Mouse (Mus musculus): ENCODE results near the gene Tollip.
"Not testable (repeated sequence)": the region's sequence is repeated elsewhere in the genome, so short reads cannot be mapped to it uniquely, and the experiment has no call there.

Tollip gene

DNA sequence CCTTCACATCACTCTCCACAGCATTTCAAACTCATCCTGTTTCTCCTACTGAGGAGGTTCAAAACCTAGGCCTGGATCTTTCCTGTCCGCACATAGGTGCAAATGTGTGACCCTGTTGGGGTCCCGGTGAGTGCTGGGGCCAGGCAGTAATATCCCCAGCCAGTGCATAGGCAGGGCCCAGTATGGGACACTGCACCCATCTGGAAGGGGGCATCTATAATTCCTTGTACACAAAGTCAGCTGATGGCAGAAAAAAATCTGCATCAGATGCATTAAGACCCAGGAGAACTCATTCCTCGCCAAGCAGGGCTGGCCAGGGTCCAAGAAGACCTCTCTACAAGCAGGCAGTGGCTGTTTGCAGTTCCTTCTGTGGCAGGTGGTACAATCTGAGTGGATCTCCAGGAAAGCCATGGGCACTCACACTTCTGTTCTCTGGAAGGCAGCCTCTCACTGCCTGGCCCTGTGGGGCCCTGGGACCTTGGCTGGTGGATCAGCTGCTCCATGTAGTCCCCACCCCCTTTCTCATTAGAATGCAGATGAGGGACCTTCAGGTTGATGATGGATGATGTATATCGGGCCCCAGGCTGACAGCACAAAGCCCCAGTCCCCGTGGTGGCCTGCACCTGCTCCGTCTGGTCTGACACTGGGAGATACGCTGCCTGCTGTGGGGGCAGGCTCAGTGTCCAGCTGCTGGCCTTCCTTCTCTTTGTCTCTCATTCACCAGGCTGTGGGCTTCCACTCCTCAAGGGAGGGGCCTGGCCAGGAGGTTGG is 16.0 kb upstream of the Tollip start:
- DNase-seq (ENCODE audit: low spot score in 2 of 2): no peak

DNA sequence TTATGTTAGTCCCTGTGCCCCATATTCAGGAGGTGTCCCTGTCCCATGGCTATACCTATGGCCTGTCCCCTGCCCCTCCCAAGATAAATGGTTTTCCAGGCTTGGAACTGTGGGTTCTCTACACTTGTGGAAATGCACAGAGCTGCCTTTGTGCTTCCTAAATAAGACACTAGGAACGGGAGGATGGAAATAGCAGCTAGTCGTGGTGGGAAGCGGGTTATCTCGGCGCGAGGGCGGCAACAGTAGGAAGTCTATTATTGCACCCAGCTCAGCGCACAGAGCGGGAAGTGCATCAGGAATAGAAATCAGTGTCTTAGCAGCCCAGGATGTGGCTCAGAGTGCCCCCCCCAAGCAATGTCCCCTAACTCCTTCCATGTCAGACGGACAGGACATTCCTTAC is 10.3 kb upstream of the Tollip start:
- DNase-seq (ENCODE audit: low spot score in 2 of 2): peak; percentile 71 to 87

DNA sequence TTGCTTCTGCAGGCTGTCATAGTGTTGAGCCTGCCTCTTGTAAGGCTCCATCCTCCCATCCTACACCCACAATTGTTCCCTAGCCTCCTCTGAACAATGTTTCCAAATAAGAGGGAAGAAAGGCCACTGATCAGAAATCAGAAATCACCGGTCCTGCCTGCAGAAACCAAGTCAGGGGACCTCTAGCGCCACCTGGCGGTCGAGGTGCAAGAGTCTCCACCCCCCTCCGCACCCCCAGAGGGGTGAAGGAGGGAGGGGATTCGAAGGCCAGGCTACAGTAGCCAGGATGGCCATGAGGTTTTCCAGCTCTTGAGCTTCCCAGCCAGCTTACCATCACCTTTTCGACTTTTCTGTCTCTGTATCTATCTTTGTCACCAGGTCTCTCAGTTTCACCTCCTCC is 6.6 kb upstream of the Tollip start:
- DNase-seq (ENCODE audit: low spot score in 2 of 2): peak; percentile 66 to 73

DNA sequence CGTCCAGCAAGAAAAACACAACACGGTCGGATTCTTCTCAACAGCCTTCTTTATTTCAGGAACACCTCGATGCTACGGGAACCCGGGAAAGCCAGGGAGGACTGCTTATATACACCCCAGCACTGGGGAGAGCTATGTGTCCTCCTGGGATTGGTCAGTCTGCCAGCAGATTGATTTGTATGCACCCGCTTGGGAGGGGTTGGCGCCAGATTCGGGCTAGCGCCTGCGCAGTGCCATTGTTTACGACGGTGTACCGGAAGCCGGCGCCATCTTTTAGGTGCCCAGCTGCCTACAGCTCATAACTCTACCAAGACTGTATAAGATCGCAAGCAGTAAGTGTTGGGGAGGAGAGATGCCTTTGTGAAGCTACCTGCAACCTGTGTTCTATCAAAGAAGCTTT is 5.8 kb upstream of the Tollip start:
- not testable (repeated sequence) for DNase-seq (ENCODE audit: low spot score in 2 of 2)

DNA sequence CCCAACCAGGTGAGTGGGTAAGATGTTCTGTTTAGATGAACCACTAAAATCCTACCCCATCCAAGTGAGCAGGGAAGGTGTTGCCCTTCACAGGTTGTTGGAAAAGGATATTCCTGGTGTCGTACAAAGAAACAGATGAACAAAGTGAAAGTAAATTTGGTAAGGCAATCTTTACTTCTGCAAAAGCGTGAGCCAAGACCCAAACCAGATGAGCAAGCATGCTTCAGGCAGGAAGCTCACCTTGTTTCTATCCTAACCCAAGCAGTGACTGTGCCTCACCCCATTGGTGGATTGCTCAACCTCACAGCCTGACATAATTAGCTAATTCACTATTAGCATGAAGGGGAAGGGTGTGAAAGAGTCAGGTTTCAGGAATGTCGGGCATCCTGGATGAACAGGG is 7.0 kb downstream of the Tollip start:
- no peak for DNase-seq (ENCODE audit: low spot score in 2 of 2)

DNA sequence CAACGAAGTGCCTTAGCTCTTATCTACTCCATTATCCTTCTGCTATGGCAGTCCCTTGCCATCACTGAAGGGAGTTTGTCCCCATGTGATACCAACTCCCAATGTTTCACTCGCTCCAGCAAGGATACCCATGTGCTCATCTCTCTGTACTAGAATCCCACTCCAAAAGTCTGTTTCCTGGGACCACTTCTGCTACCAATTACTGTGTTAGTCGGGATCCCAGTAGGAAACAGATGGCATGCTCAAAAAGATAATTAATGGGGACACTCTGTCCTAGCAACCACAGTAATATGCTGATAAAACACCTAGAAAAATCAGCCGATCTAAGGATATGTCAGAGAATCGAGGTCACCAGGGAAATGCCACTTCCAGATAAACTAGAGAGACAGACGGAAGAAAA is 9.7 kb downstream of the Tollip start:
- no peak for DNase-seq (ENCODE audit: low spot score in 2 of 2)

DNA sequence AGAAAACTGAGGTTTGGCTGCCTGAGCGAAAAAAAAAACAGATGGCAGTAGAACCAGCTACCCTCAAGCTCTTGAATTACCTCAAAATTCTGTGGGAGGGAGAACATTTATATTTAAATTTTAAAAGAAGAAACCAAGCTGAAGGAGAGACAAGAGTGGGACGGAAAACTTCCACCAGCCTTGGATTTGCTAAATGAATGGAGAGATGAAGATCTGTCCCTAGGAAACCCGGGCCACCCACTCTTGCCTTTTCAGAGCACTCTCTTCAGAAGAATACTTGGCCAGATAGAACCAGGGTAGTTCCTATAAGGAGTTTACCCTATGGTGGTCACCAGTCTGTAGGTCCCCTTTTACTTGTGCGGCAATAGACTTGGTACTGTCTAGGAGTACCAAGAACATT is 15.5 kb downstream of the Tollip start:
- peak; percentile 55 to 76 for DNase-seq (ENCODE audit: low spot score in 2 of 2)

DNA sequence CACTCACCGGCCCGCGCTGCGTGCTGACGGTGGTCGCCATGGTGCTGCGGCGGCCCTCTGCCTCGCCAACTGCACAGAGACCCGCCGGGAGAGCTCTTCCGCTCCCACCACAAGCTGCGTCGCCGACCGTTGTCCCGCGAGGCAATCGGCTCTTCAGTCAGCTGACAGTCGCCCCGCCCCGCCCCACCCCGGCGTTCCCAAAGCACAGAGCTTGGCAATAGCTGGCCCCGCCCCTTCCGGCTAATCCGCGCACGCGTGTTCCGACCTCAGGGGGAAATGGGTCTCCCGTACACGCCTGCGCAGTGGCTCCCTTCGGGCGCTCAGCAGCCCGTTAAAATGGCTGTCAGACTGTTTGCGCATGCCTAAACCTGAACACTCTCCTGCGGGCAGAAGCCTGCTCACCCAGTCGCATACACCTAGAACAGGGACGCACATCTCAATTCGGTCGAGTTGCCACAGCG is 16.0 kb downstream of the Tollip start:
- peak; percentile 98 to 99 for DNase-seq (ENCODE audit: low spot score in 2 of 2)

DNA sequence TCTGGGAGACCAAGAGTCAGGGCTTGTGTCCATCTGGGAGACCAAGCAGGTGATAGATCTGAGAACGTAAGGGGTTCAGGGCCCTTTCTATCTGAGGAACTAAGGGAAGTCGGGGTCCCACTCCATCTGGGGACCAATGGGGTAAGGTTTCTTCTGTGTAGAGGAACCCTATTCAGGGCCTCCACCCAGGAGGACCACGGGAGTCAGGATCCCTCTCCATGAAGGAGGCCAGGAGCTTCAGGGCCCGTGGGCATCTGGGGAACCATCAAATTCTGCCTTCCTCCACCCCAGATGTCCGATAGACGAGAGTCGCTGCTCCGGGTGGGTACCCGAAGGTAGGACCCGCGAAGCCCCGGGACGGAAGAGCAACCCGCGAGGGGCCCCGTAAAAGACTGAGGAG is 16.5 kb downstream of the Tollip start:
- no peak for DNase-seq (ENCODE audit: low spot score in 2 of 2)

DNA sequence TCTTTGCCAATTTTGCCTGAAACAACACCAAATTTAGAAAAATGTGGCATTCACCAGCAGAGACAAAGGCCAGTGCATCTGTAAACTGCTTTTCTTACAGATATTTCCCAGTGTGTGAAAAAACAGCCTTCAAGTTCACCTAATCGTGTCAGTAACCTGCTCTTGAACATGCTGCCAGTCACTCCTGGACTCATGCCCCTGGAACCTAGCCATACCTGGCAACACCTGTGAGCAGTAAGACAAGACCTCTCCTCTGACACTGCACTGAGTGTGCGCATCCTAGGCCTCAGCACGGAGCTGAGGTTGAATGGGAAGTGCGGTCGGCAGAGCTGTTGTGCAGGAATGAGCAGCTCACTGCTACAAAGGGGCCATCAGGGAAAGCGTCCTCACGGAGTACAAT is 26.2 kb downstream of the Tollip start:
- DNase-seq (ENCODE audit: low spot score in 2 of 2): no peak

DNA sequence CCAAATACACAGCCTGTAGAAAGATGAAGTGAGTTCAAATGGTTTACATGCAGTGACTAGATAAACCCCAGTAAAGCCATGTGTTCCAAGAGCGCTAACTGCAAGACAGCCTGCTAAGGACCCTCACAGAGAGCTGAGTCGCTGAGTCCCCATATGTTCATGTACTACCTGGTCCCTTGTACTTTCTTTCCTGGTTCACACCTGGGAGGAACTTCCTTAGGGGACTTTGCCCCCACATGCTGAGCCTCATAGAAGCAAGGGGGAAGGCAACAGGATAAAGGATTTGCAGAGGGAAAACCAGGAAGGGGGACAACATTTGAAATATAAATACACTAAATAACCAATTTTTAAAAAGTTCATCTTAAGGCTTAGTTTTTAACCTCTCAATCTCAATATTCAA is 39.5 kb downstream of the Tollip start:
- no peak for DNase-seq (ENCODE audit: low spot score in 2 of 2)

DNA sequence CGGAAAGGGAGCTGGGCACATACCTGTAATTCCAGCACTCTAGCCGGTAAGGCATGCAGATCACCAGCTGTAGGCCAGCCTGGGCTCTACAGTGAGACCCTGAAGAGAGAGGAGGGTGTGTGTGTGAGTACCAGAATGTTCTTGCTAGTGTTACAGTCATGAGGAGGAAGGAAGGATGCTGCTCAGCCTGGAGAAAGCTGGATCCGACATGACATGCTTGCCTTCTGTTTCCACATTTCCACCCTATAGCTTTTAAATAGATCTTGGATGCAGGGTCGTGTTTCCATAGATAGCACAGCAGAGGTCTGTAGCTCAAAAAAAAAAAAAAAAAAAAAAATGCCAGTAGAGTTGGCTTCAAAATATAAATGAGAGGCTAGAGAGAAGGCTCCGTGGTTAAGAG is 43.4 kb downstream of the Tollip start:
- peak; percentile 6 to 25 for DNase-seq (ENCODE audit: low spot score in 2 of 2)

DNA sequence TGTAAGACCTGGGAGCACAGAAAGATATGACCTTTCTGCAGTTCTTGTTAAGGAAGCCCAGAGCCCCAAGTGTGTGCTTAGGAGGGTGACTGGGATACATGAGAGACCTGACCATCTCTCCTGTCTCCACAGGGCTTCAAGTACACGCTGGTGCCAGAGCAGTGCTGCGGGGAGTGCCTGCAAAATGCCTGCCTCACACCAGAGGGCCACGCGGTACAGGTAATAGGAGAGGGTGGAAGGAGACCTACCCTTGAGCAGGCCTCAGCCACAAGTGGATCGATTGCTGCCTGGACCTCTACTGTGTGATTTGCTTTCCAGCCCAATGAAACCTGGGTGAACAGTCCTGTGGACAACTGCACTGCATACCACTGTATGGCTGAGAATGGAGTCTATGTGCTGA is 47.8 kb downstream of the Tollip start:
- DNase-seq (ENCODE audit: low spot score in 2 of 2): no peak

DNA sequence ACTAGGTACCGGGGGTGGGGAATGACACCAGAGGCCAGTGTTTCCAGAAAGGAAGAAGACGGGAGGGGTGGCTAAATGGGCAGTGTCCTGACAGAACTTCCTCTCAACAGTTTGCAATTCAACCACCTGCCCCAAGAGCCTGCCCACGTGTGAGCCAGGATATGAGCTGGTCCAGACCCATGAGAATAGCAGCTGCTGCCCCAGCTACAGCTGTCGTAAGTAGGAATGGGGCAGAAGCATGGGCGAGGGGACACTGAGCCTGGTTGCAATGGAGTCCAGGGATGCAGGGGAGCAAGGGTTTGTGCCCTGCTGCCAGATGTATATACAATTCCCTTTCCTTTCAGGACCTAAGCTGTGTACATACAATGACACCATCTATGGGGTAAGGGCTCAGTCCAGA is 48.7 kb downstream of the Tollip start:
- DNase-seq (ENCODE audit: low spot score in 2 of 2): no peak

DNA sequence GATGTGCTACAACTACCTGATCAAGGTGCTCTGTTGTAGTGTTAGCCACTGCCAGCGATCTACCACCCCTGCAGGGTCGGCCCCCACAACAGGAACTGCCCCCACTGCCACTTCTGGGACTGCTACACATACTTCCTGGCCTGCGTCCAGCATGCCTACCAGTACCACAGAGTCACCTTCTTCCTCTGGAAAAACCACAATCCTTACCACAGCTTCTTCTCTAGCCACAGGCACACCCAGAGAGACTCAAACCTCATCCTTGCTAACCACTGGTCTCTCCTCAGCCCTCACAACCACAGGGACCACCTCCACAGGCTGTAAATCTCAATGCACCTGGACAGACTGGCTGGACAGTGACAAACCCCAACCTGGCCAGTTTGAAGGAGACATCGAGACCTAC is 57.3 kb downstream of the Tollip start:
- no peak for DNase-seq (ENCODE audit: low spot score in 2 of 2)

DNA sequence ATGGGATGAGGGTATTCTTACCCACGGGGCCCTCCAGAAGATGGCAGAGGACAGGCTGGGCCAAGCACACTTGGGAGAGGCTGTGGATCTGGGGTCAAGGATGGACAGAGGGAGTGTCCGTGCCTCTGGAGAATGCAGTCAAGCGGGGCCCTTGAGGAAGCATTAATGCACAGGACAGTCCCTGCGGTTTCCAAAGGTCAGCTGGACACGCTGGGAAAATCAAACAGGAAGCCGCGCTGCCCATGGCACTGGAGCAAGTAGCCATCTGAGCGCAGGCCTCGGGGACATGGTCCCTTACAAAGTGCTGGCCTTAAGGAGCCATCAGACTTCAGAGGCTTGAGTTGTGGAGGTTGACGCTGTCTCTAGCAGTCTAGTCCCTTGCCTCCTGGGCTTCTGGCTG is 78.0 kb downstream of the Tollip start:
- DNase-seq (ENCODE audit: low spot score in 2 of 2): no peak

DNA sequence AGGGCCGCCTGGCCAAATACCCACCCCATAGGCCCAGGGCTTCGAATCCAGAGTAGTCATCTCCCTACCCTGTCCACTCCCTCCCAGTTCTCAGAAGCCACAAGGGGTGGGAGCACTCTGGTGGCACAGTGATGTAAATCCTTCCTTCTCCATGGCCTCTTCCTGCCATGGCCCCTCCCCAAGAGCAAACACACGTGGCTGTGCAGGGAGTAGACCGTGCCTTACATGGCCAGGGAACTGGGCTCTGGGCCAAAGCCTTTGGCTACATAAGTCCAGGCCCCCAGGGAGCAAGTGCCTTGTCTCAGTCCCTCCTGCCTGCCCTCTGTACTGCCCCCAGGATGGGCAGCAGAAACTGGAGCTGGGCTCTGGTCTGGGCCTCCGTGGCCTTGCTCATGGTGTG is 79.5 kb downstream of the Tollip start, which contains the start of gene Muc5b:
TSS of gene Muc5b (plus strand) at position 292 of the 400 bp plus-strand sequence.
- no peak for DNase-seq (ENCODE audit: low spot score in 2 of 2)

DNA sequence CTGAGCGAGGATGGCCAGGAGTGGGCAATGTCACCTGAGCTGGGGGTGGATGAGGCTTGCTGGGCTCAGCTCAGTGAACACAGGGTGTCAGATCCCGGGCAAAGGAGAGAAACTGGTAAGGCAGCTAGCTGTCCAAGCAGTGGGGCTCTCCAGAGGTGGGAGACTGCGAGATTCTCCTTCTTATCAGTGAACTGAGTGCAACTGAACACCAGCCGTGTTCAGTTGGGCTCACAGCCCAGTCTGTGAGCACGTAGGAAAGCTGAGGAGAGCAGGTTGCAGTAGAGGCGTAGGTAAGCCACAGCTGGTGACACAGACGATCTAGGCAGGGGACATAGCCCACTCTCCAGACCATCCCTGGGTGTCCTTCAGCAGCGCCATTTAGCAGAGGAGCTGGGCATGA is 81.9 kb downstream of the Tollip start:
- no peak for DNase-seq (ENCODE audit: low spot score in 2 of 2)

DNA sequence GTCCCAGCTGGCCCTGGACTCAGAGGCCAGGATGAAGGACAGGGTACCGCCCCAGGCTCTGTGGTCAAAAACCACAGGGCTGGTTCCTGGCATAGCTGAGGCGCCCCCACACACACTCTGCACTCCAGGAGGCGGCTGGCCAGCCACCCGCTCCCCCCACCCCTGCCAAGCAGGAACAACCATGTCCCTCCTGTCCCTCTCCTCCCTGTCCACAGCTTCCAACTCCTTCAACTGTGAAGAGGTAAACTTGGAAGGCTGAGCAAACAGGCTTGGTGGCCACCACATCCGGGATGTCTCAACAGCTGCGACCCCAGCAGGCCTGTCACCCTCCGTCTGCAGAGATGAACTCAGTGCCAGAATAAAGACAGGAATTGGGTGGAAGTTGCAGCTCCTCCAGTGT is 82.4 kb downstream of the Tollip start:
- DNase-seq (ENCODE audit: low spot score in 2 of 2): no peak

Measured in frontal cortex, postnatal 36 days (tissue).